Mouse (Mus musculus): ENCODE results near the gene Gpr174. TPM values are rescaled to one million over a fixed set of nuclear protein-coding genes. Genes with fewer than 3 reads are reported as not detected.

Gpr174 gene
- polyA plus RNA-seq (2017; shearing (Covaris generic)) = 56.0 TPM

GRCm38 (mm10) chrX:107255486-107256227 is at the start of gene Gpr174:
Gpr174 (plus strand) TSS chrX:107255878.

Other genes with a start within 250 kb of the Gpr174 start
- gene P2ry10, start 167.4 kb upstream of the Gpr174 start, polyA plus RNA-seq (2017; shearing (Covaris generic)) = 314 TPM
- 5.3 TPM for gene P2ry10b, start 107.0 kb upstream of the Gpr174 start, polyA plus RNA-seq (2017; shearing (Covaris generic))
- 25.9 TPM for gene Itm2a, start 147.5 kb downstream of the Gpr174 start, polyA plus RNA-seq (2017; shearing (Covaris generic))